Mouse (Mus musculus) urinary bladder, postnatal 25 days (tissue): ENCODE results near the gene Megf6.
A peak's percentile ranks its signal among the peaks of the same experiment; 100 is the strongest.

ENCODE experiments used
- DNase-seq: peaks from one replicate; pipeline ENCODE4 v3.0.0; 2022; ENCODE audit warnings: low spot score

Gene Megf6

GRCm38 (mm10) chr4:154170506-154171150, at the start of gene Megf6:
Megf6 (plus strand) TSS chr4:154170730.
- DNase-seq = peak; percentile 33

GRCm38 (mm10) chr4:154121800-154122199, 48.7 kb upstream of the Megf6 start:
- DNase-seq = no peak

DNA sequence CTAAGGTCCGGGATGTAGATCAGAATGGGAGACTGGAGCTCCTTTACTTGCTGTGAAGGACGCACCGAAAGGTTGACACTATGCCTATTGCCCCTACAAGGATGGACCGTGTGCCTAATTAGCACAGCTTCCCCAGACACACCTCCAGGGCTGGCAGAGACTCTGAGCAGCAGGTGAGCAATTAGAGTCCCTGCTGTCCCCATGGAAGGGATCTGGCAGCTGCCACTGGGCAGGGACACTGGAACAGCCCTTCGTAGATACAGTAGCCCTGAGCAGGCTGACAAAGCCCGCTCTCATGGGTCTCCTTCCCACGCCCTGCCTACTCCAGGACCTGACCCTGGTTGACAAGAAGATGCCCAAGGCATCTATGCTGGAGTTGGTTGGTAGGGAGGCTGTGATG, 48.2 kb upstream of the Megf6 start:
- DNase-seq = no peak

DNA sequence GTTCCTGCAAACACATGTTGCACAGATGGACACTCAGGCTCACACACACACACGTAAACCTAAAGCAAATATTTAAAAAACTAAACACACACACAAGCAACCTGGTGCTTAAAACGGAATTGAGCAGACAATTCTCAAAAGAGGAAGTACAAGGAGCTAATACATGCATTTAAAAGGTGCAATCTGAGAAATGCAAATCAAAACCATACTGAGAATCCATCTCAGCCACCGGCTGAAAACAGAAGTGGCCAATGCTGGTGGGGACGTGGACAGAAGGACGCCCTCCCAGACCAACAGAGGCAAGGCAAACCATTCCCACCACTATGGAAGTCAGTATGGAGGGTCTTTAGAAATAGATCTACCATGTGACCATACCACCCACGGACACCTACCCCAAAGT, 47.0 kb upstream of the Megf6 start:
- no peak for DNase-seq

- DNase-seq = no peak
These were observed 45.3 kb upstream of the Megf6 start for GRCm38 (mm10) chr4:154125202-154125601.

DNA sequence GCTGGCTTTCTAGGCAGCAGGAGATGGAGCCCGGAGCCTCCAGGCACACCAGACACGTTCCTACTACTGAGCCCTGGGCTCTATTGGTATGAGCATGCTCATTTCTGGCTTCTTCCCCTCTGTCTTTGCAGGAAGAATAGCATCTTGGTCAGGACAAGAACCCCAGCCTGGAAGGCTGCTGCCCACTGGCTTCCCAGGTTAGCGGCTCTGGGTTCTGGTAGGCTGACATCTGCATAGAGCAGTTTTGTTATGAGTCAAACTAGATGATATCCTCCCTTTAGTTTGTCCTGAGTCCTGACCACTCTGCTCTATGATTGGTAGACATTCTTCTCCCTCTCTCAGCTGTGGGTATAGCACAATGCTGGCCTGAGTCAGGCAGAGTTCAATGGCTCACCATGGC, 43.3 kb upstream of the Megf6 start:
- DNase-seq = no peak

GRCm38 (mm10) chr4:154129950-154130349, 40.6 kb upstream of the Megf6 start:
- no peak for DNase-seq

- DNase-seq = no peak
These were observed 38.6 kb upstream of the Megf6 start for GRCm38 (mm10) chr4:154131894-154132293.

DNA sequence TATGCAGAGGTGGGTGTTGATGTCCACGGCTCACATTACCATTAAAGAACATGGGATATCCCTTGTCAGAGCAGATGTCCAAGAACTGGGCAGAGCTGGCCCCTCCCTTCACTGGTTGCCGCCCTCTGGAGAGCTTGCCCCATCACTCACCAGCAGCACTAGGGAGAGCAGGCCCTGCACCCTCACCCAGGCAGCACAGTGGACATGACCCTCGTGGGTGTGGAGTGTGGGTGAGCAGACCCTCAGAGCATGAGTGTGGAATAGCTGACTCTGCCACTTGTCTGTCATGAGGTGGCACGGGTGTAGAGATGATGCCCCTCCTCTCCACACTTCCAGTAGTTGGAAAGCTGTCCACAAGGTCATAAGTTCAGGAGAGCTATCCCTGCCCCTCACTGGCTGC, 35.7 kb upstream of the Megf6 start:
- no peak for DNase-seq

- no peak for DNase-seq
These were observed 33.4 kb upstream of the Megf6 start for GRCm38 (mm10) chr4:154137139-154137538.

DNA sequence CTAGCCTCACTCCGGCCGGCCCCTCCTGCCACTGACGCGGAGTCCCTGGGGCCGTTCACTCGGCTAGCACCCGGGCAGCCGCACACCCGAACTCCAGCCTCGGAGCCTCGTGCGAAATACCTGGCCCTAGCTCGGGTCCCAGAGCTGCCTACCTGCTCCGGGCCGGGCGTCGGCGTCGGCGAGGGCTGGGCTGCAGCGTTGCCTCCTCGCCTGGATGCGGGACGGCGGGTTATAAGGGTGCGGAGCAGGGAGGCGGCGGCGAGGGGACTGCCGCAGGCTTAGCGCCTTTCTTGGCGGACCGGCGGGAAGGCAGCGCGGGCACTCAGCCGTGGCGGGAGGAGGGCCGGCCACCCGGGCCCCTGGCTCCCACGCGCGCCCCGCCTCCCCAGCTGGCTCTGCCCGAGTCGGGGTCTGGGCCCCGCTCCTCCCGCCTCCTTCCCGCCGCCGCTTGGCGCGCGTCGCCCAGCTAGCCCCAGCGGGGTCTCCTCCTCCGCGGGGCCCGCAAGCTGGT, 30.8 kb upstream of the Megf6 start:
- DNase-seq = no peak

- DNase-seq = no peak
These were observed 30.5 kb upstream of the Megf6 start, which contains the start of gene Trp73 for GRCm38 (mm10) chr4:154140182-154140212. Trp73 (minus strand) TSS chr4:154140208.

DNA sequence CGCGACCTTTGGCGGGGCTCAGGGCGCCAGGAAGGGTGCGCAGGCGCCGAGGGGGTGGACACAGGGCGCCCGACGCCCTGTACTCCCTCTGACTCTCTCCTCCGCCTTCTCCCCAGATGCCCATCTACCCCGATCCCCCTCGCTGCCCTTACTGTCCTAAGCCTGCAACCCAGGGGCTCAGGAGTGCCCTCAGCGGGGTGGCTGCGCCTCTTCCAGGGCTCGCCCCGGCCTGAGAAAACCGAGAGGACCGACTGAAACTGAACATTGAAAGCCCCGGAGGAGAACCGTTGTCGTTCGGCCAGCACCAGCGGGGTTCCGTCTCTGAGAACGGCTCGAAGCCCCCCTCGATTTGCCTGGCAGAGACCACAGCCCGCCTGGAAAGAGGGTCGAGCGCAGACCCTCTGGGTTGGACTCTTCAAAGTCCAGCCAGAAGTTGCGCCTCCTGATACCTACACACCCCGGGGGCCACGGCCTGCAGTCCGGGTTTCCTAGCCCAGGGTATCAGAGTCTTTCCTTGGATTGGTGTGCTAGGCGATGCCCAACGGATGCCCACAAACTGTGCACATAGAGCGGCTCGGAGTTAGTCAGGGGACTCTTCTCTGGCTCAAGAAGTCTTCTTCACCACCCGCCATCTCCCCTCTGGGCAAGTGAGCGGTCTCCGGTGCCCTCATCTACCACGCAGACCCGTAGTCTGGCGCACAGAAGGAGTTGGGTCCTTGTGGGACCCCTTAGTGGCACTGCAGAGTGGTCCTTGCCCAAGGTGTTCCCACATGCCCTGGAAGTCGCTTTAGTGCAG, 30.1 kb upstream of the Megf6 start:
- peak; percentile 14 for DNase-seq

DNA sequence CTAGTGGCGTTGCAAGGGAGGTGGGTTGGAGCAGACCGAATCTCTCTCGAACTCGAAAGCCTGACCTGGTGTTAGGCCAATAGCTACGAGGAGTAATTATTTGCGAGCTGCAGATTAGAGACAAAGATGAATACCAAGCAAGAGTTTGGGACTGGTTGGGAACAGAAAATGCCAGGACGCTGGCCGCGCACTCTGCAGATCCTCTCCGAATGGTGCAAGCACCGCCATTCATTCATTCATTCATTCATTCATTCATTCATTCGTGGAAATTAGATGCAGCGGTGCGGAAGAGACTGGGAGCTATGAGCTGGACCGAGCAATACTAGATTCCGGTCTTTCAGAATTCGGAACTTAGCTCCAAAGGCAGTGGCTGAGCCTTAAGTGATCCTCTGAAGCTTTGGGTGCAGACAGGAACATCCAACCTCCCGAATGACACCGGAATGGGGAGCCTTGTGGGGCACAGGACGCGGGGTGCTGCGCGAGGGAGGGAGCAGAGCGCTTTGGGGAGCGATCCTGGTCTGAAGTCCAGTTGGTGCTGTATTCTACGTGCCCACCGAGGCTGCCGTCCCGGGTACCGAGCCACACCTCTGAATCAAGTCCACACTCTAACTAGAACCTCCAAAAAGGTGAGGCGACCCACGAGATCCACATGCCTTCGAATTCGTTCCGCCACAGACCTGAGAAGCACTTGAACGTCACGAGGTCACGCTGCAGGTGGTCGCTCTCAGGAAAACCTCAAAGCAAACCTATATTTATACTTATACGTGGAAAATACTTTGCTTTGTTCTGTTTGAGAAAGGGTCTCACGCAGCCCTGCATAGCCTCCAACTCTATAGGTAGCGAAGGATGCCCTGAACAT, 29.3 kb upstream of the Megf6 start:
- no peak for DNase-seq

GRCm38 (mm10) chr4:154142211-154143040, 28.1 kb upstream of the Megf6 start, which contains the start of gene Wrap73:
Wrap73 (plus strand) TSS chr4:154142372.
- DNase-seq = peak; percentile 80

- no peak for DNase-seq
These were observed 25.8 kb upstream of the Megf6 start for GRCm38 (mm10) chr4:154144712-154145111.

DNA sequence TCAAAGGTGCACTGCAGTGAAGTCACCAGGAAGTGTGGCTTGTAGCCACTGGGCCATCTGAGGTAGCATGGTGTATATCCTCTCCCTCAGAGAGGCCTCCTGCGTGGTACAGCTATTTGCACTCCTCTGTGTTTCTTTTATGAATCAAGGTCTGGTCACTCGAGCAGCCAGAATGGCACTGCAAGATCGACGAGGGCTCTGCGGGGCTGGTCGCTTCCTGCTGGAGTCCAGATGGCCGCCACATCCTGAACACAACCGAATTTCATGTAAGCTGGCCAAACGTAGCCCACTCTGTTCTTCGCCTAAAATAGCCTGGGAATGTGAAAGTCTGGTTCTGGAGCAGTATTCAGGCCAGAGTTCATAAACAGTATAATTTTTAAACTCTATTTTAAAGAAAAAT, 24.2 kb upstream of the Megf6 start:
- no peak for DNase-seq

DNA sequence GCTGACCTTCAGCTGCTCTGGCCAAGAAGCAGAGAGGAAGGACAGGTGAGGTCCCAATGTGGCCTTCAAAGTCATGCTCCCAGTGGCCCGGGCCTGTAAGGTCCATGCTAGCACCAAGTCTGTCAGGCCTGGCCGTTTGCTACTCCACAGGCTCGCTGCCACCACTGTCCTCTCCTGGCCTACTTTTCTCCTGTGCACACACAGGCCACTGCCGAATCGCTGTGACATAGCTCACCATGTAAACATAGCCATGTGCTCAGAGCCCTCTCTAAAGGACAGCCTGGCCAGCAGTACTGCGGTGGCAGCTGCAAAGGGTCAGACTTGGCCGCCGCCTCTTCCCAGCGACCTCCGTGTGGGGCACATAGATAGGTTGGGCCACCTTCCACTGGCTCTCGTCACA, 16.4 kb upstream of the Megf6 start:
- DNase-seq = no peak

DNA sequence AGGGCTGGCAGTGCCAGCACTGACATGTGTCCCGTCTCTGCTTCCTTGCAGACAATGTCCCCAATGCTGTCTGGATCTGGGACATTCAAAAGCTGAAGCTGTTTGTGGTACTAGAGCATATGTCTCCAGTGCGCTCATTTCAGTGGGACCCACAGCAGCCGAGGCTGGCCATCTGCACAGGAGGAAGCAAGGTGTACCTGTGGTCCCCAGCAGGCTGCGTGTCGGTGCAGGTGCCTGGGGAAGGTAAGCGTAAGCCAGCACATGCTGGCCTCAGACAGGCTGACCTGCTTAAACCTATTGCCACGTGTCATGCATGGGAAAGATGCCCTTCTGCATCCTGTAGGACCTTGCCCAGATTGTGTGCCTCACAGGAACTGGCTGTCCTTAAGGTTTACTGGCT, 14.5 kb upstream of the Megf6 start:
- DNase-seq = no peak

- DNase-seq = no peak
These were observed 12.4 kb upstream of the Megf6 start for GRCm38 (mm10) chr4:154157970-154158662.

GRCm38 (mm10) chr4:154159002-154159401, 11.5 kb upstream of the Megf6 start:
- DNase-seq = peak; percentile 74
